In genomic region chr3:157847338-157848284, GRCm38 (mm10) we compare ENCODE assay signal across 12 mouse cellular contexts.
DNase-seq lines count a peak whose midpoint lies in the region; ATAC-seq and TF ChIP-seq lines count a peak whose summit lies in the region.
"Had no signal": no experiment of that assay in that cellular context is flagged by ENCODE, and none has a peak within 500 bp of the region (broad histone marks: within the 10 kb centered on the region; RNA-seq: fewer than 3 reads in every experiment).

No protein-coding gene starts in this region.

- no peak overlapping the region for H3K4me3 ChIP-seq in forebrain, postnatal 0 days (ENCODE audit: low read depth, low read length)
- H3K4me3 ChIP-seq in forebrain, embryonic 11.5 days (ENCODE audit: low read depth, low read length) = no peak overlapping the region
- H3K4me3 ChIP-seq in hindbrain, embryonic 16.5 days (ENCODE audit: low read length) = no peak overlapping the region
- H3K4me3 ChIP-seq in hindbrain, embryonic 14.5 days (replicated peaks; ENCODE audit: low read length) = no peak overlapping the region
- H3K4me3 ChIP-seq in stomach, embryonic 14.5 days (ENCODE audit: low read depth, low read length) = no peak overlapping the region
- H3K4me3 ChIP-seq in lung, postnatal 0 days (ENCODE audit: low read depth, low read length) = no peak overlapping the region
- H3K4me3 ChIP-seq: forebrain, embryonic 13.5 days had no signal

- no peak overlapping the region for H3K9ac ChIP-seq in forebrain, postnatal 0 days
- no peak overlapping the region for H3K9ac ChIP-seq in forebrain, embryonic 11.5 days (ENCODE audit: low read length)
- no peak overlapping the region for H3K9ac ChIP-seq in hindbrain, embryonic 16.5 days (ENCODE audit: low read depth, low read length)
- H3K9ac ChIP-seq in hindbrain, embryonic 14.5 days = no peak overlapping the region
- no peak overlapping the region for H3K9ac ChIP-seq in stomach, embryonic 14.5 days (replicated peaks; ENCODE audit: low read depth, low read length)
- H3K9ac ChIP-seq in lung, postnatal 0 days (replicated peaks; ENCODE audit: low read depth) = no peak overlapping the region
- H3K9ac ChIP-seq: forebrain, embryonic 13.5 days; lung, embryonic 14.5 days had no signal

- no peak overlapping the region for H3K27ac ChIP-seq in forebrain, postnatal 0 days (ENCODE audit: low read depth, low read length)
- no peak overlapping the region for H3K27ac ChIP-seq in forebrain, embryonic 11.5 days (ENCODE audit: low read depth, low read length)
- no peak overlapping the region for H3K27ac ChIP-seq in hindbrain, embryonic 16.5 days (ENCODE audit: low read depth, low read length)
- H3K27ac ChIP-seq in hindbrain, embryonic 14.5 days = no peak overlapping the region
- 0 out of 2 replicates have a peak overlapping the region, but pooled peaks have one; percentile 27 for H3K27ac ChIP-seq in stomach, embryonic 14.5 days (ENCODE audit: low read length)
- no peak overlapping the region for H3K27ac ChIP-seq in lung, postnatal 0 days (ENCODE audit: low read length)
- H3K27ac ChIP-seq: forebrain, embryonic 13.5 days had no signal

- in situ Hi-C loops in Patski (cut with MboI; ENCODE audit: low pct_unique_long_range_greater_than_20kb) = no loop called here

- peak; percentile 13 for DNase-seq in forebrain, postnatal 0 days
- no peak for DNase-seq in forebrain, embryonic 11.5 days (ENCODE audit: low spot score)
- no peak for DNase-seq in hindbrain, embryonic 14.5 days (ENCODE audit: low spot score)
- DNase-seq in Patski (ENCODE audit: low read depth, low spot score) = peak; percentile 25
- DNase-seq in spleen, postnatal 36 days (ENCODE audit: low spot score in 2 of 2) = no peak
- DNase-seq in lung, postnatal 0 days (ENCODE audit: low spot score) = no peak
- DNase-seq: cerebellum, postnatal 25 days; liver; lung, embryonic 14.5 days had no signal

- no peaks in the 10 kb centered on the region for H3K9me3 ChIP-seq in forebrain, postnatal 0 days (ENCODE audit: low read length)
- no peaks in the 10 kb centered on the region for H3K9me3 ChIP-seq in forebrain, embryonic 11.5 days (ENCODE audit: control insufficient read depth, low read length)
- no peaks in the 10 kb centered on the region for H3K9me3 ChIP-seq in hindbrain, embryonic 16.5 days (ENCODE audit: control insufficient read depth, low read length)
- no peaks in the 10 kb centered on the region for H3K9me3 ChIP-seq in hindbrain, embryonic 14.5 days (ENCODE audit: control insufficient read depth, low read length)
- no peaks in the 10 kb centered on the region for H3K9me3 ChIP-seq in stomach, embryonic 14.5 days (ENCODE audit: control insufficient read depth, low read depth, low read length)
- no peaks in the 10 kb centered on the region for H3K9me3 ChIP-seq in lung, postnatal 0 days (ENCODE audit: low read length)
- H3K9me3 ChIP-seq: forebrain, embryonic 13.5 days had no signal

- no peaks in the 10 kb centered on the region for H3K36me3 ChIP-seq in forebrain, postnatal 0 days (ENCODE audit: insufficient read depth)
- no peaks in the 10 kb centered on the region for H3K36me3 ChIP-seq in forebrain, embryonic 11.5 days (ENCODE audit: control insufficient read depth, insufficient read depth, low read length)
- no peaks in the 10 kb centered on the region for H3K36me3 ChIP-seq in hindbrain, embryonic 16.5 days (ENCODE audit: control insufficient read depth, insufficient read depth, low read length)
- no peaks in the 10 kb centered on the region for H3K36me3 ChIP-seq in hindbrain, embryonic 14.5 days (replicated peaks; ENCODE audit: control insufficient read depth, insufficient read depth)
- H3K36me3 ChIP-seq in stomach, embryonic 14.5 days (ENCODE audit: control insufficient read depth, insufficient read depth, low read length) = no peaks in the 10 kb centered on the region
- no peaks in the 10 kb centered on the region for H3K36me3 ChIP-seq in lung, postnatal 0 days (ENCODE audit: insufficient read depth, low read length)

- WGBS in forebrain, postnatal 0 days = 68% methylated on average over 7 of the region's 7 CpGs
- WGBS in forebrain, embryonic 11.5 days = 84% methylated on average over 7 of the region's 7 CpGs
- 70% methylated on average over 7 of the region's 7 CpGs for WGBS in hindbrain, embryonic 16.5 days
- 75% methylated on average over 7 of the region's 7 CpGs for WGBS in hindbrain, embryonic 14.5 days
- 41% methylated on average over 7 of the region's 7 CpGs for WGBS in stomach, embryonic 14.5 days
- 56% methylated on average over 7 of the region's 7 CpGs for WGBS in lung, postnatal 0 days

- no peak overlapping the region for H3K4me2 ChIP-seq in forebrain, postnatal 0 days (ENCODE audit: low read depth)
- H3K4me2 ChIP-seq in forebrain, embryonic 11.5 days (ENCODE audit: low read depth, low read length, severe bottlenecking) = no peak overlapping the region
- no peak overlapping the region for H3K4me2 ChIP-seq in hindbrain, embryonic 16.5 days (ENCODE audit: low read length)
- no peak overlapping the region for H3K4me2 ChIP-seq in hindbrain, embryonic 14.5 days (replicated peaks)
- H3K4me2 ChIP-seq in stomach, embryonic 14.5 days (replicated peaks; ENCODE audit: low read depth, low read length) = no peak overlapping the region
- no peak overlapping the region for H3K4me2 ChIP-seq in lung, postnatal 0 days (replicated peaks; ENCODE audit: low read depth, low read length)
- H3K4me2 ChIP-seq: forebrain, embryonic 13.5 days; lung, embryonic 14.5 days had no signal

- no peak for TF ChIP-seq EP300 in lung, postnatal 0 days (IDR thresholded peaks at IDR 0.05)

- no peaks in the 10 kb centered on the region for H3K4me1 ChIP-seq in forebrain, postnatal 0 days (ENCODE audit: insufficient read depth)
- no peaks in the 10 kb centered on the region for H3K4me1 ChIP-seq in forebrain, embryonic 11.5 days (replicated peaks; ENCODE audit: control insufficient read depth, insufficient read depth, low read length)
- H3K4me1 ChIP-seq in hindbrain, embryonic 16.5 days (ENCODE audit: control insufficient read depth, insufficient read depth, low read depth, low read length) = no peaks in the 10 kb centered on the region
- H3K4me1 ChIP-seq in hindbrain, embryonic 14.5 days (replicated peaks; ENCODE audit: control insufficient read depth, insufficient read depth, low read length) = no peaks in the 10 kb centered on the region
- H3K4me1 ChIP-seq in stomach, embryonic 14.5 days (ENCODE audit: control insufficient read depth, insufficient read depth, low read length) = no peaks in the 10 kb centered on the region
- H3K4me1 ChIP-seq in lung, postnatal 0 days (ENCODE audit: insufficient read depth, low read depth, low read length) = no peaks in the 10 kb centered on the region
- H3K4me1 ChIP-seq: forebrain, embryonic 13.5 days had no signal

- no peaks in the 10 kb centered on the region for H3K27me3 ChIP-seq in forebrain, postnatal 0 days (ENCODE audit: insufficient read depth, low read length)
- H3K27me3 ChIP-seq in forebrain, embryonic 11.5 days (ENCODE audit: control insufficient read depth, insufficient read depth, low read length) = no peaks in the 10 kb centered on the region
- no peaks in the 10 kb centered on the region for H3K27me3 ChIP-seq in hindbrain, embryonic 16.5 days (replicated peaks; ENCODE audit: control insufficient read depth, insufficient read depth, low read length)
- H3K27me3 ChIP-seq in hindbrain, embryonic 14.5 days (ENCODE audit: control insufficient read depth, insufficient read depth, low read length) = no peaks in the 10 kb centered on the region
- H3K27me3 ChIP-seq in Patski = peaks cover 2% of the 10 kb centered on the region
- H3K27me3 ChIP-seq in stomach, embryonic 14.5 days (ENCODE audit: control insufficient read depth, insufficient read depth, low read length) = no peaks in the 10 kb centered on the region
- no peaks in the 10 kb centered on the region for H3K27me3 ChIP-seq in lung, postnatal 0 days (replicated peaks; ENCODE audit: insufficient read depth, low read length)
- H3K27me3 ChIP-seq: forebrain, embryonic 13.5 days had no signal

- CTCF ChIA-PET in Patski (lab: Charles Lee) = interaction anchor here (0.8 to 1.6 kb wide), 3 partner anchors 13 to 23 kb away, joined by 3 to 4 read pairs (median 3); no protein-coding TSS in a partner anchor

- peak; percentile 59; the same call in 1 of the 2 replicates for ATAC-seq in forebrain, postnatal 0 days
- no peak for ATAC-seq in forebrain, embryonic 11.5 days (replicated peaks; ENCODE audit: low FRiP score)
- 0 out of 2 replicates have a peak, but pooled peaks have one; percentile 52 for ATAC-seq in hindbrain, embryonic 16.5 days
- no peak for ATAC-seq in hindbrain, embryonic 14.5 days (ENCODE audit: low FRiP score)
- peak; percentile 69 for ATAC-seq in Patski
- peak; percentile 67 for ATAC-seq in stomach, embryonic 14.5 days (ENCODE audit: insufficient number of reproducible peaks, insufficient read depth, low FRiP score, low read depth)
- no peak for ATAC-seq in lung, postnatal 0 days
- ATAC-seq: forebrain, embryonic 13.5 days had no signal

- POLR2A ChIA-PET in Patski (lab: Charles Lee) = interaction anchor here (0.6 kb wide), 1 partner anchor 25 kb away, joined by 3 read pairs; no protein-coding TSS in a partner anchor

- no peak for TF ChIP-seq CTCF in forebrain, postnatal 0 days (IDR thresholded peaks at IDR 0.05; ENCODE audit: low read depth)
- TF ChIP-seq CTCF in Patski (IDR thresholded peaks at IDR 0.05) = peak; percentile 31
- no peak for TF ChIP-seq CTCF in lung, postnatal 0 days (IDR thresholded peaks at IDR 0.05)

Comparison
In these comparisons a context has a peak if more than half of its experiments do, and no peak if none do; other contexts are left out.
1. ATAC-seq: peak in forebrain, postnatal 0 days (single experiment), hindbrain, embryonic 16.5 days (single experiment), Patski (single experiment) and stomach, embryonic 14.5 days (single experiment); none in forebrain, embryonic 11.5 days (single experiment), hindbrain, embryonic 14.5 days (single experiment) and lung, postnatal 0 days (single experiment).
2. DNase-seq: peak in forebrain, postnatal 0 days (single experiment) and Patski (single experiment); none in forebrain, embryonic 11.5 days (single experiment), hindbrain, embryonic 14.5 days (single experiment), spleen, postnatal 36 days (0 of 2) and lung, postnatal 0 days (single experiment).